Mouse (Mus musculus): ENCODE measurements at regions not wholly inside any gene's neighbourhood (a gene's known extent, or its start where the extent isn't known, plus 50 kb on each side); places are given as distances from the start of the nearest gene placed in this dataset.

GRCm38 (mm10) chr3:149182095-149182494, 191.7 kb upstream of the Adgrl2 start:
- Histone ChIP-seq H3K9ac (no peak overlapping the region), H3K9me3 (replicated peaks) (no peaks in the 10 kb centered on the region), H3K4me1 (peaks cover 12% of the 10 kb centered on the region), H3K36me3 (ENCODE audit: poor library complexity, severe bottlenecking) (no peaks in the 10 kb centered on the region), H3K4me3 (no peak overlapping the region), H3K27me3 (peaks cover 3% of the 10 kb centered on the region; the same call in 1 of the 2 replicates), H3K4me2 (no peak overlapping the region), H3K27ac (no peak overlapping the region)
- ATAC-seq, result no peak
- 74% methylated on average over 5 of the region's 5 CpGs for WGBS

GRCm38 (mm10) chr3:149180129-149180528, 189.8 kb upstream of the Adgrl2 start:
- no peak for ATAC-seq
- Histone ChIP-seq H3K4me2 (peak overlapping the region; percentile 33; the same call in 1 of the 2 replicates), H3K4me1 (peaks cover 12% of the 10 kb centered on the region), H3K27ac (no peak overlapping the region), H3K9ac (no peak overlapping the region), H3K27me3 (peaks cover 3% of the 10 kb centered on the region; the same call in 1 of the 2 replicates), H3K4me3 (no peak overlapping the region), H3K9me3 (replicated peaks) (no peaks in the 10 kb centered on the region), H3K36me3 (ENCODE audit: poor library complexity, severe bottlenecking) (no peaks in the 10 kb centered on the region)
- WGBS, result 6% methylated on average over 8 of the region's 8 CpGs

- no peaks in the 10 kb centered on the region for H3K9me3 ChIP-seq (replicated peaks)
- H3K27ac ChIP-seq, result no peak overlapping the region
- 47% methylated on average over 11 of the region's 11 CpGs for WGBS
- H3K4me2 ChIP-seq, result peak overlapping the region; percentile 33; the same call in 1 of the 2 replicates
- H3K36me3 ChIP-seq (ENCODE audit: poor library complexity, severe bottlenecking), result no peaks in the 10 kb centered on the region
- no peak overlapping the region for H3K9ac ChIP-seq
- H3K27me3 ChIP-seq, result peaks cover 3% of the 10 kb centered on the region; the same call in 1 of the 2 replicates
- peaks cover 12% of the 10 kb centered on the region for H3K4me1 ChIP-seq
- no peak for ATAC-seq
- no peak overlapping the region for H3K4me3 ChIP-seq
These were observed 189.2 kb upstream of the Adgrl2 start for GRCm38 (mm10) chr3:149179486-149180116.

GRCm38 (mm10) chr3:149178891-149179290, 188.5 kb upstream of the Adgrl2 start:
- H3K27ac ChIP-seq, result no peak overlapping the region
- H3K4me3 ChIP-seq, result no peak overlapping the region
- no peaks in the 10 kb centered on the region for H3K36me3 ChIP-seq (ENCODE audit: poor library complexity, severe bottlenecking)
- peaks cover 8% of the 10 kb centered on the region for H3K4me1 ChIP-seq
- H3K4me2 ChIP-seq, result no peak overlapping the region
- no peak overlapping the region for H3K9ac ChIP-seq
- H3K27me3 ChIP-seq, result peaks cover 3% of the 10 kb centered on the region; the same call in 1 of the 2 replicates
- 92% methylated on average over 3 of the region's 3 CpGs for WGBS
- ATAC-seq, result no peak
- H3K9me3 ChIP-seq (replicated peaks), result no peaks in the 10 kb centered on the region

GRCm38 (mm10) chr3:149174689-149175390, 184.5 kb upstream of the Adgrl2 start:
- Histone ChIP-seq H3K27me3 (peaks cover 3% of the 10 kb centered on the region; the same call in 1 of the 2 replicates), H3K4me1 (peaks cover 3% of the 10 kb centered on the region; the same call in 1 of the 2 replicates), H3K27ac (no peak overlapping the region), H3K9me3 (replicated peaks) (no peaks in the 10 kb centered on the region), H3K36me3 (ENCODE audit: poor library complexity, severe bottlenecking) (no peaks in the 10 kb centered on the region), H3K4me3 (no peak overlapping the region), H3K4me2 (no peak overlapping the region), H3K9ac (no peak overlapping the region)
- ATAC-seq, result no peak
- WGBS, result 69% methylated on average over 11 of the region's 11 CpGs

- H3K4me1 ChIP-seq, result 0 out of 2 replicates have a peak, but pooled peaks cover 2% of the 10 kb centered on the region
- ATAC-seq, result no peak
- H3K4me3 ChIP-seq, result no peak overlapping the region
- no peaks in the 10 kb centered on the region for H3K9me3 ChIP-seq (replicated peaks)
- no peaks in the 10 kb centered on the region; the same call in 1 of the 2 replicates for H3K27me3 ChIP-seq
- H3K36me3 ChIP-seq (ENCODE audit: poor library complexity, severe bottlenecking), result no peaks in the 10 kb centered on the region
- WGBS, result 52% methylated on average over 10 of the region's 10 CpGs
- H3K27ac ChIP-seq, result no peak overlapping the region
- no peak overlapping the region for H3K4me2 ChIP-seq
- no peak overlapping the region for H3K9ac ChIP-seq
These were observed 183.2 kb upstream of the Adgrl2 start for GRCm38 (mm10) chr3:149173537-149173936.

GRCm38 (mm10) chr3:149171766-149172165, 181.4 kb upstream of the Adgrl2 start:
- H3K9me3 ChIP-seq (replicated peaks), result no peaks in the 10 kb centered on the region
- H3K4me2 ChIP-seq, result no peak overlapping the region

GRCm38 (mm10) chr3:149170191-149170590, 179.8 kb upstream of the Adgrl2 start:
- WGBS, result 70% methylated on average over 7 of the region's 7 CpGs
- H3K27ac ChIP-seq, result no peak overlapping the region
- no peak overlapping the region for H3K4me3 ChIP-seq
- no peaks in the 10 kb centered on the region for H3K36me3 ChIP-seq (ENCODE audit: poor library complexity, severe bottlenecking)
- no peaks in the 10 kb centered on the region for H3K27me3 ChIP-seq
- no peak overlapping the region for H3K9ac ChIP-seq
- no peak for ATAC-seq
- H3K4me1 ChIP-seq, result 0 out of 2 replicates have a peak, but pooled peaks cover 2% of the 10 kb centered on the region
- no peaks in the 10 kb centered on the region for H3K9me3 ChIP-seq (replicated peaks)
- no peak overlapping the region for H3K4me2 ChIP-seq

More at GRCm38 (mm10) chr3:149171766-149172165, 181.4 kb upstream of the Adgrl2 start:
- no peaks in the 10 kb centered on the region for H3K27me3 ChIP-seq
- no peaks in the 10 kb centered on the region for H3K36me3 ChIP-seq (ENCODE audit: poor library complexity, severe bottlenecking)
- no peak overlapping the region for H3K27ac ChIP-seq
- no peak overlapping the region for H3K9ac ChIP-seq
- WGBS, result 89% methylated on average over 4 of the region's 4 CpGs
- H3K4me3 ChIP-seq, result no peak overlapping the region
- ATAC-seq, result no peak
- H3K4me1 ChIP-seq, result 0 out of 2 replicates have a peak, but pooled peaks cover 2% of the 10 kb centered on the region

- Histone ChIP-seq H3K36me3 (ENCODE audit: poor library complexity, severe bottlenecking) (no peaks in the 10 kb centered on the region), H3K4me1 (0 out of 2 replicates have a peak, but pooled peaks cover 2% of the 10 kb centered on the region), H3K9me3 (replicated peaks) (no peaks in the 10 kb centered on the region), H3K27me3 (no peaks in the 10 kb centered on the region), H3K27ac (no peak overlapping the region), H3K9ac (no peak overlapping the region), H3K4me2 (no peak overlapping the region), H3K4me3 (no peak overlapping the region)
- 68% methylated on average over 12 of the region's 12 CpGs for WGBS
- ATAC-seq, result no peak
These were observed 179.1 kb upstream of the Adgrl2 start for GRCm38 (mm10) chr3:149169442-149169841.

- Histone ChIP-seq H3K9ac (no peak overlapping the region), H3K36me3 (ENCODE audit: poor library complexity, severe bottlenecking) (no peaks in the 10 kb centered on the region), H3K27me3 (no peaks in the 10 kb centered on the region), H3K4me1 (0 out of 2 replicates have a peak, but pooled peaks cover 2% of the 10 kb centered on the region), H3K27ac (no peak overlapping the region), H3K9me3 (replicated peaks) (no peaks in the 10 kb centered on the region), H3K4me2 (no peak overlapping the region), H3K4me3 (no peak overlapping the region)
- ATAC-seq, result no peak
- 46% methylated on average over 3 of the region's 3 CpGs for WGBS
These were observed 177.6 kb upstream of the Adgrl2 start for GRCm38 (mm10) chr3:149167997-149168396.

GRCm38 (mm10) chr3:149164804-149165203, 174.4 kb upstream of the Adgrl2 start:
- Histone ChIP-seq H3K9ac (no peak overlapping the region), H3K4me1 (no peaks in the 10 kb centered on the region)
- ATAC-seq, result no peak

GRCm38 (mm10) chr3:149163591-149163990, 173.2 kb upstream of the Adgrl2 start:
- no peak overlapping the region for H3K27ac ChIP-seq
- H3K27me3 ChIP-seq, result no peaks in the 10 kb centered on the region
- no peaks in the 10 kb centered on the region for H3K9me3 ChIP-seq (replicated peaks)
- H3K4me2 ChIP-seq, result no peak overlapping the region
- 92% methylated on average over 6 of the region's 6 CpGs for WGBS
- H3K4me1 ChIP-seq, result no peaks in the 10 kb centered on the region
- H3K4me3 ChIP-seq, result no peak overlapping the region
- no peak overlapping the region for H3K9ac ChIP-seq
- H3K36me3 ChIP-seq (ENCODE audit: poor library complexity, severe bottlenecking), result no peaks in the 10 kb centered on the region
- no peak for ATAC-seq

More at GRCm38 (mm10) chr3:149164804-149165203, 174.4 kb upstream of the Adgrl2 start:
- Histone ChIP-seq H3K4me3 (no peak overlapping the region), H3K27ac (no peak overlapping the region), H3K4me2 (no peak overlapping the region), H3K36me3 (ENCODE audit: poor library complexity, severe bottlenecking) (no peaks in the 10 kb centered on the region), H3K27me3 (no peaks in the 10 kb centered on the region), H3K9me3 (replicated peaks) (no peaks in the 10 kb centered on the region)
- WGBS, result 91% methylated on average over 4 of the region's 4 CpGs

Measured in forebrain, embryonic 13.5 days (tissue).